Mouse (Mus musculus) hindbrain, embryonic 13.5 days (tissue): ENCODE measurements around the gene Slc8a1. TPM values are rescaled to one million over a fixed set of nuclear protein-coding genes. Genes with fewer than 3 reads are reported as not detected.

Experiments used
- ATAC-seq: fragments of 200-750 bp; cut with Nextera tagmentation; 2 replicates; pipeline ENCODE4 v1.8.0; 2017; ENCODE audit warnings: moderate TSS enrichment; ENCODE audit not compliant: low FRiP score
- H3K27ac ChIP-seq: fragments of 300-500 bp; sonication (generic); 2 replicates; pipeline ENCODE4 v1.5.1; 2015; ENCODE audit warnings: inconsistent platforms, mild to moderate bottlenecking, moderate library complexity
- H3K27me3 ChIP-seq: fragments of 300-500 bp; sonication (generic); 2 replicates; pipeline ENCODE4 v1.6.1; 2015; ENCODE audit warnings: mild to moderate bottlenecking, inconsistent platforms
- H3K36me3 ChIP-seq: fragments of 300-500 bp; sonication (generic); 2 replicates; pipeline ENCODE4 v1.6.1; 2015; ENCODE audit warnings: mild to moderate bottlenecking, inconsistent platforms
- H3K4me1 ChIP-seq: fragments of 300-500 bp; sonication (generic); replicated peaks from 2 replicates; pipeline ENCODE4 v1.6.1; 2015; ENCODE audit warnings: inconsistent platforms
- H3K4me2 ChIP-seq: fragments of 300-500 bp; sonication (generic); 2 replicates; pipeline ENCODE4 v1.6.1; 2015; ENCODE audit warnings: inconsistent platforms, mild to moderate bottlenecking, moderate library complexity
- H3K4me3 ChIP-seq: fragments of 300-500 bp; sonication (generic); 2 replicates; pipeline ENCODE4 v1.5.1; 2015; ENCODE audit warnings: mild to moderate bottlenecking, inconsistent platforms
- H3K9ac ChIP-seq: fragments of 300-500 bp; sonication (generic); 2 replicates; pipeline ENCODE4 v1.6.1; 2015; ENCODE audit warnings: mild to moderate bottlenecking, inconsistent platforms
- H3K9me3 ChIP-seq: fragments of 300-500 bp; sonication (generic); 2 replicates; pipeline ENCODE4 v1.6.1; 2016; ENCODE audit warnings: inconsistent platforms
- WGBS: fragments of 180-500 bp; shearing (Covaris S2); methylation state at CpG from one replicate; pipeline ENCODE4 v1.1.7; 2015; 5-methylcytosine and 5-hydroxymethylcytosine counted together
- polyA plus RNA-seq: library from polyadenylated mRNA; unstranded; fragments of >200 nt; fragmentation: Nextera tagmentation; extraction: Ambion mirVana; gene quantifications from 2 replicates; pipeline ENCODE4 v1.2.1, GENCODE M21; 2015

Slc8a1 gene
- polyA plus RNA-seq, 1 experiment from 2014 or later: 15.0 TPM

DNA sequence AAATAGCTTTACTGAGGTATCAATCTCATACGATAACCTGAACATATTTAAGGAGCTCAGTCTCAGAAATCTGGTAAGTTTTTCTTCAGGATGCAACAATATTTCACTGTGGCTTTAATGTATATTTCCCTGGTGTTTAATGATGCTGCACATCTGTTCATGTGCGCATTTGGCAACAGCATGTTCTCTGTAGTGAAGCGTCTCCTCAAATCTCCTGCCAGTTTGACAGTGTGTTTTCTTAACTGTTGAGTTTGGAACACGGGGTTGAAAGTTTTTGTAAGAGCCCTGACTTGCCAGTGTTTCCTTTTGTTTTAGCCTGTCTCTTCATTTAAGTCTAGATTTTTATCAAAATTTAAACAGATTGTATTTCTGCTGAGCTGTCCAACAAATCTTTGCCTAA is 190.2 kb downstream of the Slc8a1 start:
- no peak overlapping the region for H3K27ac ChIP-seq
- 75% methylated on average over 4 of the region's 4 CpGs for WGBS
- no peaks in the 10 kb centered on the region for H3K9me3 ChIP-seq
- no peak for ATAC-seq
- H3K9ac ChIP-seq: no peak overlapping the region
- no peaks in the 10 kb centered on the region for H3K36me3 ChIP-seq
- H3K27me3 ChIP-seq: no peaks in the 10 kb centered on the region
- peaks cover 12% of the 10 kb centered on the region; the same call in 1 of the 2 replicates for H3K4me1 ChIP-seq
- H3K4me2 ChIP-seq: no peak overlapping the region
- H3K4me3 ChIP-seq: no peak overlapping the region

GRCm38 (mm10) chr17:81546525-81546924 is 191.7 kb downstream of the Slc8a1 start:
- H3K9ac ChIP-seq: no peak overlapping the region
- H3K4me2 ChIP-seq: no peak overlapping the region
- H3K36me3 ChIP-seq: no peaks in the 10 kb centered on the region
- H3K4me3 ChIP-seq: no peak overlapping the region
- no peaks in the 10 kb centered on the region for H3K9me3 ChIP-seq
- H3K27ac ChIP-seq: no peak overlapping the region
- no peak for ATAC-seq
- H3K4me1 ChIP-seq: peaks cover 14% of the 10 kb centered on the region; the same call in 1 of the 2 replicates
- no peaks in the 10 kb centered on the region for H3K27me3 ChIP-seq
- WGBS: 52% methylated on average over 6 of the region's 6 CpGs

DNA sequence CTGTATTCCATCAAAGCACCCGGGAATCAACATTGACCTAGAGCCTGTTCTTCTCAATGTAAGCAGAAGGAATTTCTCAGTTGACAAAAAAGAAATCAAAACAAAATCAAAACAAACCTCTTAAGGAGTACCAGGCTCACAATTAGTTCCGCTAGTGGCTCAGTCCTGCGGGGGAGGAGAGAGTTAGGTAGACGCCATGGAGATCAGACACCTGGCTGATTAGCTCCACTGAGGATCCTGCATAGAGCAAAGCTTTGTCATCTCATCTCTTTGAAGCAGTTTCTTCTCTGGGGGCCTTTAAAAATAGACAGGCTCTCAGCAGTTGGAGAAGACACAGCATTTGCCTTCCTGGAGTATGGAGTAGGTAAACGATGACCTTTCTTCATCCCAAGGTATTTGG is 192.2 kb downstream of the Slc8a1 start:
- Histone ChIP-seq H3K4me2 (no peak overlapping the region), H3K9ac (no peak overlapping the region), H3K27me3 (no peaks in the 10 kb centered on the region), H3K4me1 (peaks cover 14% of the 10 kb centered on the region; the same call in 1 of the 2 replicates), H3K36me3 (no peaks in the 10 kb centered on the region), H3K9me3 (no peaks in the 10 kb centered on the region), H3K27ac (no peak overlapping the region), H3K4me3 (no peak overlapping the region)
- WGBS: 85% methylated on average over 5 of the region's 5 CpGs
- ATAC-seq: no peak

DNA sequence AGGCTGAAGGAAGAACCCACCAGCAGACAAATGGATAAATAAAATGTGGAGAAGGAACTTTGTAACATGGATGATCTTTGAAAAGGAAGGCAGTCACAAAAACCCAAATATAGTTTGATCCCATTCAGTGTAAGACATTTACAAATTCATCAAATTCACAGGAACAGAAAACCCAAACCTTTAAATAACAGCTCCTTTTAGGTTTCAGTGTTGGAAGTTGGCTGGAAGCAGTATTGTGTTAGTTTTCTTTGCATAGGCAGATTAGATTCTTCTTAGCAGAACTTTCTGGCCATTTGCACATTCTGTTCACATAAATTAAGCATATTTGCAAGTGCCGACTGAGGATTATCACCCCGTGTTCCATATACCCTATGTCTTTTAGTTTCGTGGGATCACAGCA is 193.3 kb downstream of the Slc8a1 start:
- no peak for ATAC-seq
- H3K4me2 ChIP-seq: no peak overlapping the region
- H3K27ac ChIP-seq: no peak overlapping the region

GRCm38 (mm10) chr17:81542313-81543185 is 195.6 kb downstream of the Slc8a1 start:
- no peak overlapping the region for H3K9ac ChIP-seq
- H3K4me3 ChIP-seq: no peak overlapping the region
- H3K36me3 ChIP-seq: no peaks in the 10 kb centered on the region
- H3K9me3 ChIP-seq: no peaks in the 10 kb centered on the region
- H3K4me2 ChIP-seq: no peak overlapping the region
- H3K4me1 ChIP-seq: peaks cover 23% of the 10 kb centered on the region
- H3K27me3 ChIP-seq: no peaks in the 10 kb centered on the region
- 63% methylated on average over 12 of the region's 12 CpGs for WGBS
- ATAC-seq: peak; percentile 76
- H3K27ac ChIP-seq: no peak overlapping the region; the same call in 1 of the 2 replicates

More for the DNA sequence above, 193.3 kb downstream of the Slc8a1 start:
- Histone ChIP-seq H3K27me3 (no peaks in the 10 kb centered on the region), H3K9me3 (no peaks in the 10 kb centered on the region), H3K4me3 (no peak overlapping the region), H3K36me3 (no peaks in the 10 kb centered on the region), H3K9ac (no peak overlapping the region), H3K4me1 (peaks cover 14% of the 10 kb centered on the region; the same call in 1 of the 2 replicates)
- WGBS: 78% methylated on average over 3 of the region's 3 CpGs

- no peak for ATAC-seq
- no peak overlapping the region for H3K4me2 ChIP-seq
- 73% methylated on average over 9 of the region's 9 CpGs for WGBS
- no peaks in the 10 kb centered on the region for H3K36me3 ChIP-seq
- no peak overlapping the region for H3K4me3 ChIP-seq
- H3K4me1 ChIP-seq: peaks cover 11% of the 10 kb centered on the region; the same call in 1 of the 2 replicates
- peak overlapping the region; percentile 23 for H3K27ac ChIP-seq
- no peaks in the 10 kb centered on the region for H3K27me3 ChIP-seq
- H3K9me3 ChIP-seq: no peaks in the 10 kb centered on the region
- no peak overlapping the region for H3K9ac ChIP-seq
These were observed 199.7 kb downstream of the Slc8a1 start for GRCm38 (mm10) chr17:81538163-81539160.

DNA sequence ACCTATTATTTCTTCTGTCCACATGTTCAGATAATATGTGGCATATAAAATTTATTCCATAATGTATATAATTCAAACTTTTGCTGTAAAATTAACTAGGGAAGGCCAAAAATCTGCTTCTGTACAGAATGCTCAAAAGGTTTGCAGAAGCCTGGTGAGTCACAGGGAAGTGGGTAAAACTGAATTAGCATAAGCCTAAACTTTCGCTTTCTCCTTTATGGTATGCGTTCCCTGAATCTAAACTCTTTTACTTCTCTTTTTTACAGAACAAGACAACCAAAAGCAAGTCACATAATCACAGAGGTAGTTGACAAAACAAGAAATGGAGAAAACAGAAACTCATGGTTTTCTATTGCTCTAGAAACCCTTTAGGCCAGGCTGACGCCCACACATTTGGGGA is 202.1 kb downstream of the Slc8a1 start:
- no peaks in the 10 kb centered on the region for H3K27me3 ChIP-seq
- H3K4me2 ChIP-seq: no peak overlapping the region
- H3K9me3 ChIP-seq: no peaks in the 10 kb centered on the region
- no peak overlapping the region for H3K9ac ChIP-seq
- H3K4me3 ChIP-seq: no peak overlapping the region
- H3K27ac ChIP-seq: no peak overlapping the region
- H3K4me1 ChIP-seq: peaks cover 8% of the 10 kb centered on the region; the same call in 1 of the 2 replicates
- WGBS: 93% methylated on average over 3 of the region's 3 CpGs
- no peak for ATAC-seq
- H3K36me3 ChIP-seq: no peaks in the 10 kb centered on the region

- Histone ChIP-seq H3K4me3 (no peak overlapping the region), H3K27ac (0 out of 2 replicates have a peak overlapping the region, but pooled peaks have one; percentile 20), H3K27me3 (no peaks in the 10 kb centered on the region), H3K36me3 (no peaks in the 10 kb centered on the region), H3K4me1 (0 out of 2 replicates have a peak, but pooled peaks cover 10% of the 10 kb centered on the region), H3K9ac (no peak overlapping the region), H3K9me3 (no peaks in the 10 kb centered on the region), H3K4me2 (no peak overlapping the region)
- no peak for ATAC-seq
- 83% methylated on average over 2 of the region's 2 CpGs for WGBS
These were observed 208.3 kb downstream of the Slc8a1 start for GRCm38 (mm10) chr17:81529849-81530248.

- Histone ChIP-seq H3K36me3 (no peaks in the 10 kb centered on the region), H3K4me1 (0 out of 2 replicates have a peak, but pooled peaks cover 14% of the 10 kb centered on the region), H3K9me3 (no peaks in the 10 kb centered on the region), H3K9ac (no peak overlapping the region), H3K27me3 (no peaks in the 10 kb centered on the region), H3K4me2 (no peak overlapping the region), H3K4me3 (no peak overlapping the region), H3K27ac (no peak overlapping the region)
- ATAC-seq: no peak
- WGBS: 87% methylated on average over 4 of the region's 4 CpGs
These were observed 209.2 kb downstream of the Slc8a1 start for GRCm38 (mm10) chr17:81528940-81529339.

- H3K36me3 ChIP-seq: no peaks in the 10 kb centered on the region
- no peaks in the 10 kb centered on the region for H3K9me3 ChIP-seq
- ATAC-seq: no peak
- no peak overlapping the region for H3K4me2 ChIP-seq
- no peak overlapping the region for H3K9ac ChIP-seq
- 92% methylated on average over 3 of the region's 3 CpGs for WGBS
- 0 out of 2 replicates have a peak, but pooled peaks cover 14% of the 10 kb centered on the region for H3K4me1 ChIP-seq
- no peak overlapping the region for H3K27ac ChIP-seq
- H3K27me3 ChIP-seq: no peaks in the 10 kb centered on the region
- H3K4me3 ChIP-seq: no peak overlapping the region
These were observed 211.7 kb downstream of the Slc8a1 start for GRCm38 (mm10) chr17:81526463-81526862.

DNA sequence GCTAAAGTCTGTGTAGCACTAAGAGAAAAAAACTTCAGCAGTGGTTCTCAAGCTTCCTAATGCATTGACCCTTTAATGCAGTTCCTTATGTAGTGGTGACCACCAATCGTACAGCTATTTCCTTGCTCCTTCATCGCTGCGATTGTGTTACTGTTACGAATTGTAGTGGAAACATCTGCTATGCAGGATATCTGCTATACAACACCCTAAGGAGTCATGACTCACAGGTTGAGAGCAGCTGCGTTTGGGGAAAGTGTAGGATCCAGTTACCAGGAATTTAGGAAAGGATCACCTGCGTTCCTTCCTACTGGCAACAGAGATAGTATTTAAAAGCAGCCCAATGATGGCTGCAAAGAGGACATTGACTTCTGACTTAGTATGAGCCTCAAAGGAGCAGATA is 213.4 kb downstream of the Slc8a1 start:
- H3K36me3 ChIP-seq: no peaks in the 10 kb centered on the region
- 0 out of 2 replicates have a peak, but pooled peaks cover 12% of the 10 kb centered on the region for H3K4me1 ChIP-seq
- H3K4me2 ChIP-seq: no peak overlapping the region
- no peak overlapping the region for H3K4me3 ChIP-seq
- no peaks in the 10 kb centered on the region for H3K27me3 ChIP-seq
- H3K27ac ChIP-seq: no peak overlapping the region
- H3K9ac ChIP-seq: no peak overlapping the region
- no peaks in the 10 kb centered on the region for H3K9me3 ChIP-seq
- ATAC-seq: no peak
- WGBS: 75% methylated on average over 6 of the region's 6 CpGs

DNA sequence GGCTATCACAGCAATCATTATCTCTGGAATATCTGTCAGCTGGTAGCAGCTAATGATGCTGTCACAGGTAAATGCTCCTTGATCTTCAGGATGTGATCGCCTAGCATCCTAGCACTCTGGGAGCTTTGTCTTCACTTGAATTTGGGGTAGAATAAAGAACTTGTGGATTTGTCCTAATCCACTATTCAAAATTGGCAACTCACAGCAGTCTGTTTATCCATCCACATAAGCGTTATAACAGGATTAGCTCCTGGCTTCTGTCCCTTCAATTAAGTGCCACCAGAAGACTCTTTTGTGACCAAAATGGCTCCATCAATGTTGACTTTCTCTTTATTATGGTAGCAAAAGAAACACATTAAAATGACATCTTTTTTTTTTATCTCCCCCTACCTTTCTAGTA is 214.2 kb downstream of the Slc8a1 start:
- H3K4me3 ChIP-seq: no peak overlapping the region
- H3K36me3 ChIP-seq: no peaks in the 10 kb centered on the region
- 80% methylated on average over 2 of the region's 2 CpGs for WGBS
- H3K4me2 ChIP-seq: no peak overlapping the region
- H3K27ac ChIP-seq: no peak overlapping the region
- ATAC-seq: no peak
- no peaks in the 10 kb centered on the region for H3K9me3 ChIP-seq
- H3K9ac ChIP-seq: no peak overlapping the region
- no peaks in the 10 kb centered on the region for H3K27me3 ChIP-seq
- H3K4me1 ChIP-seq: 0 out of 2 replicates have a peak, but pooled peaks cover 5% of the 10 kb centered on the region
